Mouse (Mus musculus) pancreas, adult 10 weeks (tissue): ENCODE measurements around the gene Ifna11. TPM values are rescaled to one million over a fixed set of nuclear protein-coding genes. Genes with fewer than 3 reads are reported as not detected.

ENCODE experiments used
- polyA plus RNA-seq: library from polyadenylated mRNA; stranded (reverse); fragments of 350-450 nt; fragmentation: Illumina TruSeq; extraction: RNeasy Lipid Tissue Mini Kit (QIAGEN cat#74804); gene quantifications from one replicate; pipeline ENCODE4 v1.2.3, GENCODE M21; 2015; ENCODE audit warnings: low read depth, low replicate concordance; ENCODE audit not compliant: insufficient read depth

Gene Ifna11
- not detected for polyA plus RNA-seq

DNA sequence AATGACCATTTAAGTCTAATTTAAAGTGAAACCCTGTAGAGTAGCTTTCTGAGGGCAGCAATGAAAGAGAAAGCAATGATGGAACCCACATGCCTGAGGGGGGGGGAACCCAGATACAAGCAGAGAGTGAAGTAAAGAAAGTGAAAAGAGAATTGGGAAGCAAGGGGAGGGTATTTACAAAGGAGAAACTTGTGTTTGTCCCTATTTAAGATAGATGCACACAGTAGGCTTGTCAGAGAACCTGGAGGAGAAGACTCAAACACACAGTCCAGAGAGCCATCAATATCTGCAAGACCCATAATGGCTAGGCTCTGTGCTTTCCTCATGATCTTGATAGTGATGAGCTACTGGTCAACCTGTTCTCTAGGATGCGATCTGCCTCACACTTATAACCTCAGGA, at the start of gene Ifna11:
Gene Ifna11 (plus strand): TSS at position 301 of the 400 bp plus-strand sequence.

DNA sequence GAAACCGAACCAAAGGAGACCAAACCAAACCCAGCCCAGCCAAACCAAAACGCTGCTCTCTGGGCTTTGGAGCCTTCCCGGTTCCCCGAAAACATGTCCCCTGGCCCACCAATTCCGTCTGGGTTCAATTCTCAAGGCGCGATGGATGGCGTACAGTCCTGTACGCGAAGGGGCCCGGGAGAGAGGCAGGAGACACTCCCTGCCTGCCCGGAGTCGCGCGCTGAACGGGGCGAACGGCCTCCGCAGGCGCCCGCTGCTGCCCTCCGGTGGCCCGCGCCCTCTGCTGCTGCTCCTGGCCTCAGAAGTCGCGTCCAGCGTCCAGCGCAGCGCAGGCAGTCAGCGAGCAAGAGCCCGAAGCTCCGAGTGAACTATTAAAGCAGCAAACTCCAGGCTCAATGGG, 46.2 kb upstream of the Ifna11 start, which contains the start of gene Gm13290:
Gene Gm13290 (plus strand): TSS at position 301 of the 400 bp plus-strand sequence.

GRCm38 (mm10) chr4:88776622-88777021, 43.1 kb upstream of the Ifna11 start, which contains the start of gene Gm13289:
Gm13289 (plus strand) TSS chr4:88776922.

DNA sequence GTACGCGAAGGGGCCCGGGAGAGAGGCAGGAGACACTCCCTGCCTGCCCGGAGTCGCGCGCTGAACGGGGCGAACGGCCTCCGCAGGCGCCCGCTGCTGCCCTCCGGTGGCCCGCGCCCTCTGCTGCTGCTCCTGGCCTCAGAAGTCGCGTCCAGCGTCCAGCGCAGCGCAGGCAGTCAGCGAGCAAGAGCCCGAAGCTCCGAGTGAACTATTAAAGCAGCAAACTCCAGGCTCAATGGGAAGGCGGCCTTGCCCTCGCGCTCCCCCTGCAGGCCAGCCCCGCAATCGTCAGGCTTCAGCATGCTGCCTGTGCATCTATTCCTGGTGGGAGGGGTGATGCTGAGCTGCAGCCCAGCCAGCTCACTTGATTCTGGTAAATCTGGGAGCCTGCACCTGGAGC, 40.2 kb upstream of the Ifna11 start, which contains the start of gene Gm13272:
Gene Gm13272 (plus strand): TSS at position 301 of the 400 bp plus-strand sequence.

GRCm38 (mm10) chr4:88781831-88782230, 37.9 kb upstream of the Ifna11 start, which contains the start of gene Ifnz:
Ifnz (plus strand) TSS chr4:88782131.

GRCm38 (mm10) chr4:88785409-88785808, 34.4 kb upstream of the Ifna11 start, which contains the start of gene Gm13276:
Gm13276 (plus strand) TSS chr4:88785709.

DNA sequence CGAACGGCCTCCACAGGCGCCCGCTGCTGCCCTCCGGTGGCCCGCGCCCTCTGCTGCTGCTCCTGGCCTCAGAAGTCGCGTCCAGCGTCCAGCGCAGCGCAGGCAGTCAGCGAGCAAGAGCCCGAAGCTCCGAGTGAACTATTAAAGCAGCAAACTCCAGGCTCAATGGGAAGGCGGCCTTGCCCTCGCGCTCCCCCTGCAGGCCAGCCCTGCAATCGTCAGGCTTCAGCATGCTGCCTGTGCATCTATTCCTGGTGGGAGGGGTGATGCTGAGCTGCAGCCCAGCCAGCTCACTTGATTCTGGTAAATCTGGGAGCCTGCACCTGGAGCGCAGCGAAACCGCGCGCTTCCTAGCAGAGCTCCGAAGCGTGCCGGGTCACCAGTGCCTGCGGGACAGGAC, 31.4 kb upstream of the Ifna11 start, which contains the start of gene Gm13277:
Gene Gm13277 (plus strand): TSS at position 231 of the 400 bp plus-strand sequence.

DNA sequence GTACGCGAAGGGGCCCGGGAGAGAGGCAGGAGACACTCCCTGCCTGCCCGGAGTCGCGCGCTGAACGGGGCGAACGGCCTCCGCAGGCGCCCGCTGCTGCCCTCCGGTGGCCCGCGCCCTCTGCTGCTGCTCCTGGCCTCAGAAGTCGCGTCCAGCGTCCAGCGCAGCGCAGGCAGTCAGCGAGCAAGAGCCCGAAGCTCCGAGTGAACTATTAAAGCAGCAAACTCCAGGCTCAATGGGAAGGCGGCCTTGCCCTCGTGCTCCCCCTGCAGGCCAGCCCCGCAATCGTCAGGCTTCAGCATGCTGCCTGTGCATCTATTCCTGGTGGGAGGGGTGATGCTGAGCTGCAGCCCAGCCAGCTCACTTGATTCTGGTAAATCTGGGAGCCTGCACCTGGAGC, 28.5 kb upstream of the Ifna11 start, which contains the start of gene Gm13278:
Gene Gm13278 (plus strand): TSS at position 301 of the 400 bp plus-strand sequence.

GRCm38 (mm10) chr4:88793936-88794675, 25.7 kb upstream of the Ifna11 start, which contains the start of gene Gm13275:
Gm13275 (plus strand) TSS chr4:88794487.

DNA sequence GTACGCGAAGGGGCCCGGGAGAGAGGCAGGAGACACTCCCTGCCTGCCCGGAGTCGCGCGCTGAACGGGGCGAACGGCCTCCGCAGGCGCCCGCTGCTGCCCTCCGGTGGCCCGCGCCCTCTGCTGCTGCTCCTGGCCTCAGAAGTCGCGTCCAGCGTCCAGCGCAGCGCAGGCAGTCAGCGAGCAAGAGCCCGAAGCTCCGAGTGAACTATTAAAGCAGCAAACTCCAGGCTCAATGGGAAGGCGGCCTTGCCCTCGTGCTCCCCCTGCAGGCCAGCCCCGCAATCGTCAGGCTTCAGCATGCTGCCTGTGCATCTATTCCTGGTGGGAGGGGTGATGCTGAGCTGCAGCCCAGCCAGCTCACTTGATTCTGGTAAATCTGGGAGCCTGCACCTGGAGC, 22.7 kb upstream of the Ifna11 start, which contains the start of gene Gm13279:
Gene Gm13279 (plus strand): TSS at position 301 of the 400 bp plus-strand sequence.

GRCm38 (mm10) chr4:88799365-88799764, 20.4 kb upstream of the Ifna11 start, which contains the start of gene Gm13285:
Gm13285 (plus strand) TSS chr4:88799665.

DNA sequence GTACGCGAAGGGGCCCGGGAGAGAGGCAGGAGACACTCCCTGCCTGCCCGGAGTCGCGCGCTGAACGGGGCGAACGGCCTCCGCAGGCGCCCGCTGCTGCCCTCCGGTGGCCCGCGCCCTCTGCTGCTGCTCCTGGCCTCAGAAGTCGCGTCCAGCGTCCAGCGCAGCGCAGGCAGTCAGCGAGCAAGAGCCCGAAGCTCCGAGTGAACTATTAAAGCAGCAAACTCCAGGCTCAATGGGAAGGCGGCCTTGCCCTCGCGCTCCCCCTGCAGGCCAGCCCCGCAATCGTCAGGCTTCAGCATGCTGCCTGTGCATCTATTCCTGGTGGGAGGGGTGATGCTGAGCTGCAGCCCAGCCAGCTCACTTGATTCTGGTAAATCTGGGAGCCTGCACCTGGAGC, 16.8 kb upstream of the Ifna11 start, which contains the start of gene Gm13287:
Gene Gm13287 (plus strand): TSS at position 301 of the 400 bp plus-strand sequence.

DNA sequence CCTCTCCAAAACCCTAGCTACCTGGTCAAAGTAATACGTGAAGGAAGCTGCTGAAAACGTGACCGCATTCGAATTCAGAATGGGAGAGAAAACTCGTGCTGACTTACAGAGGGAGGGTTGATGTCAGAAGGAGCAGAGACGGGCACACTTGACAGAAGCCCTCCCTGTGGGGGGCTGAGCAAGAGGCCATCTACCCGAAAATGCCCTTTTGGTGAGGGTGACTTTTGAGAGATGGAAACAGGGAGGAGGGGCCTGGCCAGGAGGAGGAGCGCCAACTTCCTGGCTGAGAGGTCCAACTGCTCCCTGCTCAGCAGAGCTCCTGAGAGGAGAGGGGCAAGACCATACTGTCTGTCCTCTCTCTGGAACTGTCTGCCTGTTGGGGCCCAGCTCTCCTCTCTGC, 14.5 kb upstream of the Ifna11 start, which contains the start of gene Gm13288:
Gene Gm13288 (plus strand): TSS at position 301 of the 400 bp plus-strand sequence.

DNA sequence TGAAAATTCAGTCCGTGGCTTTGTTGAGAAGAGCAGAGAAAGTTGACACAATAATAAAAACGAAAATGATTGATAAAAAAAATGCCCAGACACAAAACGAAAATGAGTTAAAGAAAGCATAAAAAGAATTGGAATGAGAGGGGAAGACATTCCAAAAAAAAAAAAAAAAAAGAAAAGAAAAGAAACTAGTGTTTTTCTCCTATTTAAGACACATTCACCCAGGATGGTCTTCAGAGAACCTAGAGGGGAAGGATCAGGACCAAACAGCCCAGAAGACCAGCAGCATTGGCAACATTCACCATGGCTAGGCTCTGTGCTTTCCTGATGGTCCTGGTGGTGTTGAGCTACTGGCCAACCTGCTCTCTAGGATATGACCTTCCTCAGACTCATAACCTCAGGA, 3.8 kb upstream of the Ifna11 start, which contains the start of gene Ifna7:
Gene Ifna7 (plus strand): TSS at position 301 of the 400 bp plus-strand sequence.

GRCm38 (mm10) chr4:88827116-88827515, 7.4 kb downstream of the Ifna11 start, which contains the start of gene Ifna6:
Ifna6 (plus strand) TSS chr4:88827416.

GRCm38 (mm10) chr4:88835225-88835624, 15.5 kb downstream of the Ifna11 start, which contains the start of gene Ifna5:
Ifna5 (plus strand) TSS chr4:88835525.

DNA sequence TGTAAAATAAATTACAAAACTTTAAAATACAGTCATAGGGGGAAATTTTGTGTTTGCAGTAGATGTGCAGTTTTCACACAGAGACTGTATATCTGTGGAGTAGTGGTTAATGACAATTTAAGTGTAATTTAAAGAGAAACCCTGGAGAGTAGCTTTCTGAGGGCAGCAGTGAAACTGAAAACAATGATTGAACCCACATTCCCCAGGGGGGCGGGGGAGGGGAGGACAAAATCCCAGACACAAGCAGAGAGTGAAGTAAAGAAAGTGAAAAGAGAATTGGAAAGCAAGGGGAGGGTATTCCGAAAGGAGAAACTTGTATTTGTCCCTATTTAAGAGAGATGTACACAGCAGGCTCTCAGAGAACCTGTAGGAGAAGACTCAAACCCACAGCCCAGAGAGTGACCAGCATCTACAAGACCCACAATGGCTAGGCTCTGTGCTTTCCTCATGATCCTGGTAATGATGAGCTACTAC, 21.7 kb downstream of the Ifna11 start, which contains the start of gene Ifna4:
Gene Ifna4 (plus strand): TSS at position 424 of the 474 bp plus-strand sequence.

DNA sequence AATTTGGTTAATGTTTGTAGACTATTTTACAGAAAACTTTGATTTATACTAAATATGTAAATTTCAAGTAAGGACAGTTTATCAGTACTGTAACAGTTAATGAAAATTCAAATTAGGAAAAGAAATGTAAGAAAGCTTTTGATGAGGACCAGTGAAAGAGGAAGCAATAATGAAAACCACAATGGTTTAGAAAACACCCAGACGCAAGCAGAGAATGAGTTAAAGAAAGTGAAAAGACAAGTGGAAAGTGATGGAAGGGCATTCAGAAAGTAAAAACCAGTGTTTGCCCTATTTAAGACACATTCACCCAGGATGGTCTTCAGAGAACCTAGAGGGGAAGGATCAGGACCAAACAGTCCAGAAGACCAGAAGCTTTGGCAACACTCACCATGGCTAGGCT, 29.9 kb downstream of the Ifna11 start, which contains the start of gene Ifna1:
Gene Ifna1 (plus strand): TSS at position 390 of the 400 bp plus-strand sequence.

